In genomic region chr4:53159176-53159575, GRCm38 (mm10) we compare ENCODE assay signal across 8 mouse cellular contexts. TPM values are rescaled to one million over a fixed set of nuclear protein-coding genes. Genes with fewer than 3 reads are reported as not detected.
DNase-seq lines count a peak whose midpoint lies in the region; ATAC-seq lines count a peak whose summit lies in the region.

No protein-coding gene starts in this region.

- H3K4me3 ChIP-seq in forebrain, embryonic 16.5 days (replicated peaks; ENCODE audit: low read length) = peak overlapping the region; percentile 65
- H3K4me3 ChIP-seq in hindbrain, embryonic 16.5 days (ENCODE audit: low read length) = peak overlapping the region; percentile 73

- peak overlapping the region; percentile 33 for H3K27ac ChIP-seq in forebrain, embryonic 16.5 days (ENCODE audit: low read length)
- peak overlapping the region; percentile 48 for H3K27ac ChIP-seq in hindbrain, embryonic 16.5 days (ENCODE audit: low read depth, low read length)

- 1% methylated on average over 20 of the region's 20 CpGs for WGBS in forebrain, embryonic 16.5 days
- under 1% methylated on average over 20 of the region's 20 CpGs for WGBS in hindbrain, embryonic 16.5 days

- peak overlapping the region; percentile 52 for H3K4me2 ChIP-seq in forebrain, embryonic 16.5 days (ENCODE audit: low read length)
- peak overlapping the region; percentile 92 for H3K4me2 ChIP-seq in hindbrain, embryonic 16.5 days (ENCODE audit: low read length)

- peaks cover 12% of the 10 kb centered on the region for H3K4me1 ChIP-seq in forebrain, embryonic 16.5 days (replicated peaks; ENCODE audit: control insufficient read depth, insufficient read depth, low read length)
- H3K4me1 ChIP-seq in hindbrain, embryonic 16.5 days (ENCODE audit: control insufficient read depth, insufficient read depth, low read depth, low read length) = peaks cover 11% of the 10 kb centered on the region

- H3K9me3 ChIP-seq in forebrain, embryonic 16.5 days (ENCODE audit: control insufficient read depth, low read length) = no peaks in the 10 kb centered on the region
- no peaks in the 10 kb centered on the region for H3K9me3 ChIP-seq in hindbrain, embryonic 16.5 days (ENCODE audit: control insufficient read depth, low read length)

- no peaks in the 10 kb centered on the region for H3K36me3 ChIP-seq in forebrain, embryonic 16.5 days (ENCODE audit: control insufficient read depth, insufficient read depth)
- no peaks in the 10 kb centered on the region for H3K36me3 ChIP-seq in hindbrain, embryonic 16.5 days (ENCODE audit: control insufficient read depth, insufficient read depth, low read length)

- peak overlapping the region; percentile 52 for H3K9ac ChIP-seq in forebrain, embryonic 16.5 days (replicated peaks; ENCODE audit: low read depth, low read length)
- peak overlapping the region; percentile 71 for H3K9ac ChIP-seq in hindbrain, embryonic 16.5 days (ENCODE audit: low read depth, low read length)

- DNase-seq in layer of hippocampus, postnatal 25 days (ENCODE audit: extremely low spot score in 1 of 2, low spot score in 1 of 2) = peak; percentile 19 to 21
- DNase-seq in layer of hippocampus, adult 9-11 months = no peak
- DNase-seq in adrenal gland, postnatal 14 days = peak; percentile 59
- peak; percentile 15 for DNase-seq in liver
- peak; percentile 26 for DNase-seq in thymus, postnatal 25 days

- H3K27me3 ChIP-seq in forebrain, embryonic 16.5 days (replicated peaks; ENCODE audit: control insufficient read depth, insufficient read depth, low read length) = no peaks in the 10 kb centered on the region
- H3K27me3 ChIP-seq in hindbrain, embryonic 16.5 days (replicated peaks; ENCODE audit: control insufficient read depth, insufficient read depth, low read length) = no peaks in the 10 kb centered on the region; the same call in 1 of the 2 replicates

- peak; percentile 32 for ATAC-seq in forebrain, embryonic 16.5 days
- peak; percentile 37 for ATAC-seq in hindbrain, embryonic 16.5 days
- ATAC-seq in monocyte, adult 5-6 weeks (replicated peaks; ENCODE audit: insufficient number of reproducible peaks, low FRiP score, low TSS enrichment, poor library complexity, severe bottlenecking) = 0 out of 2 replicates have a peak, but pooled peaks have one; percentile 5

RNA-seq across cellular contexts. Expression of gene Abca1, which starts 0.5 kb away (rescaled TPM):
- total RNA-seq in layer of hippocampus, postnatal 25 days (2021) = 10 to 100 TPM; 20.3 to 25.1 TPM
- total RNA-seq in adrenal gland, postnatal 14 days (2021) = 164 and 209 TPM in 2 replicates
- polyA plus RNA-seq in forebrain, embryonic 16.5 days (2015; fragmentation: Nextera tagmentation; extraction: Ambion mirVana) = 8.9 and 11.7 TPM in 2 replicates
- 9.4 and 10.0 TPM in 2 replicates for polyA plus RNA-seq in hindbrain, embryonic 16.5 days (2015; fragmentation: Nextera tagmentation; extraction: Ambion mirVana)
- total RNA-seq in monocyte, adult 5-6 weeks (2017) = 21.5 to 30.2 TPM (median 25.1 TPM) in 3 replicates
